Mouse (Mus musculus): Measurements from ENCODE around the gene Cyb5d1. TPM values are rescaled to one million over a fixed set of nuclear protein-coding genes. Genes with fewer than 3 reads are reported as not detected.
A peak's percentile ranks its signal among the peaks of the same experiment; 100 is the strongest.

The Cyb5d1 gene
- polyA plus RNA-seq, 1 experiment from 2014 or later = 53.8 TPM

DNA sequence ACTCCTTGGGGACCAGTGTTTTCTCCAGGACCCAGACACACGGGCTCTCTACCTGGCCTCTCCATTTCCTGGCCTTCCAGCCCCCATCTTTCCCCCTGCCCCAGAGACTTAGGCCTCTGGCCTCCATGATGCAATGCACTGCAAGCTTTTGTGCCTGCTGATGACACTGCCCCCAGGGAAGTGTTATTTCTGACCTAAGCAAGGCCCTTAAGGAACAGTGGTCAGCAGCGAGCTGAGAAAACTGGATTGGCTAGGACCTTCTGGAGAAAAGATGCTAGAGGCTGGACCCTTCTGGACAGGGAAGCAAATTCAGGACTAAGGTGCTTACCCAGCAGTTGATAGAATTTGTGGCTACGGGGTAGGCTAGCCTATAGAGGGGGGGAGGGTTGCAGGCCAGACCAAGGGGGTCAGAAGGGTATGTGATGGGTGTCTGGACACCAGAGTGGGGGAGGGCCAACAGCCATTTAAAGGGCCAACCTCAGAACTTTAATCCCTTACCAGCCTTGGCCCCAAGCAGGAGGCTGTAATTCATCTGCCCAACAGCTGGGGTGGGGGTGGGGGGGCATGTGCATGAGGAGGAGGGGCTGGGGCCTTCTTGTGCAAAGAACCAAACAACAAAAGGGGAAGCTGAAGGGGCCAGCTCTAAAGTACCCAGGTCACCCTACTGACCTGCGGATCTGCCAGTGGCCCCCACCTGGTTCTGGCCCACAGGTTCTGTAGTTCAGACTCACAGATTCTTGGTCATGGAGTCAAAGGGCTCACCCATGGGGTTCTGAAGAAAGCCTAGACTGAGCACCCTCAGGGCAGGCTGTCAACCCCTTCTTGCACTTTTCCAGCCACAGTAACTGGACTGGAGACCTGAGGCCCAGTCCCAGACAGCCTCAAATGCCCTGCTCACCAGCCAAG, 19.2 kb upstream of the Cyb5d1 start:
- peak overlapping the region; percentile 98 for H3K27ac ChIP-seq (replicated peaks)
- peak overlapping the region; percentile 98 for H3K4me2 ChIP-seq (replicated peaks)
- H3K4me1 ChIP-seq = peaks cover 65% of the 10 kb centered on the region
- peak overlapping the region; percentile 64 for H3K4me3 ChIP-seq
- ATAC-seq (ENCODE audit: low FRiP score, low read depth) = no peak
- 6% methylated on average over 4 of the region's 4 CpGs for WGBS
- H3K9me3 ChIP-seq = no peaks in the 10 kb centered on the region
- H3K27me3 ChIP-seq = peaks cover 2% of the 10 kb centered on the region; the same call in 1 of the 2 replicates
- H3K9ac ChIP-seq (replicated peaks) = peak overlapping the region; percentile 96
- peaks cover 10% of the 10 kb centered on the region for H3K36me3 ChIP-seq

DNA sequence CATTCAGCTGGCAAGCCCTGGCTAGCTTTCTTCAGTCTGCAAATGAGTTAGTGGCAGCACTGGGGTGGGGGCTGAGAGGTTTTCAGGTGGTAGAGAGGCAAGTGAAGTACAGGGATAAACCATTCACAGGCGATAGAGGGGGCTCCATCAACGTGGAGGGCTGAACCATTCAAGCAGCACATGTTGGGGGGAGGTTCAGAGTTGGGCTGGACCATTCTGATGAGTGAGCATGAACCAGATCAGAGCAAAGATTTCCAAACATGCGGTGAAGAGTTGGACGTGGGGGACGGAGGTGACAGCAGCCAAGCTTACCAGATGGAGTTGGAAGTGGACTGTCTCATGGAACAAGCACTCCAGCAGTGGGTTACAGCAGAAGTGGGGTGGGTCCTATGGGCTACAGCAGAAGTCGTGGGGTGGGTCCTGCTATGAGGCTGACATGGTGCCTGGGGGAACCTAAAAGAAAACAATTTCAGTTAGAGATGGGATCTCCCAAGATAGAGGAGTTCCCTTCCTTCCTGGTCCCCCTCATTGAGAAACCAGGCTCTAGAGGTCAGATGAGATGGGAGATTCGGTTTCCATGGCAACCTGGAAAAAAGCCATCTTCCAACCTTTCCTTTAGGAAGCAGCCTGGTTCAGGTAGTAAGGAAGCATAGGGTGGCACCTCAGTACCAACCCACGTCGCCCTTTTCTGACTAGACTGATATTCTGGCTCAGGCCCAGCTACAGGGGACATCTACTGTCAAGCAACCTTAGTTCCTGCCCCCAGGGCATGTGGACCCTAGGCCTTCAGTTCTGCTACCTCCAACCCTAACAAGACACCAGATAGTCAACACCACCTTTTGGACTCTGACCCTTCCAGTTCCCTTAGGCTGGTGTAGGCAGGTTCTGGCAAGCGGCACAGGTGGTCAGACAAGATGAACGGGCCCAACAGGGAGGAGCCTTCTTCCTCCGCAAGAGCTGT, 18.1 kb upstream of the Cyb5d1 start, which contains the start of gene Kdm6b:
TSS of gene Kdm6b (minus strand) at position 455 of the 961 bp plus-strand sequence.
- Histone ChIP-seq H3K4me3 (peak within 1 kb of the TSS; percentile 64), H3K27ac (replicated peaks) (peak within 1 kb of the TSS; percentile 98), H3K9ac (replicated peaks) (peak within 1 kb of the TSS; percentile 96), H3K36me3 (peaks cover 10% of the 10 kb centered on the region), H3K27me3 (no peaks in the 10 kb centered on the region), H3K9me3 (no peaks in the 10 kb centered on the region), H3K4me1 (peaks cover 65% of the 10 kb centered on the region), H3K4me2 (replicated peaks) (peak within 1 kb of the TSS; percentile 98)
- WGBS = 43% methylated on average over 12 of the region's 12 CpGs
- ATAC-seq (ENCODE audit: low FRiP score, low read depth) = no peak

DNA sequence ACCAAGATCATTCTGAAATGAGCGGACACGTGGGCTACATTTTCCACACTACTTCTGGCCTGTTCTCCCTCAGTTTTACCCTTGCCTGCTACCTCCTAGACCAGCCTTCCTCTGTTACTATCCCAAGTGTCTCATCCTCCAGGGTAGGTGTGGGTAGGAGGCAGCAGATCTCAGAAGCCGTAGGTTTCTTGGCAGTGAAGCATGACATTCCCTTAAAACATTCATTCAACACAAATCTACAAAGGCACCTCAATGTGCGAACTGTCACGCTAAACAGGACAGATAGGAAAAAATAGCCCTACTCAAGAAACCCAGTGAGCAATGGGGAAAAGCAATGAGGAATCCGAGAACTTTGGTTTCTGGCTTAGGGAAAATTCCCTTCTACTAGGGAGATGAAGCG, 17.1 kb upstream of the Cyb5d1 start:
- 65% methylated on average over 7 of the region's 7 CpGs for WGBS
- H3K9me3 ChIP-seq = no peaks in the 10 kb centered on the region
- peak overlapping the region; percentile 96 for H3K9ac ChIP-seq (replicated peaks)
- H3K27me3 ChIP-seq = no peaks in the 10 kb centered on the region
- peaks cover 18% of the 10 kb centered on the region for H3K36me3 ChIP-seq
- peaks cover 65% of the 10 kb centered on the region for H3K4me1 ChIP-seq
- no peak for ATAC-seq (ENCODE audit: low FRiP score, low read depth)
- H3K4me2 ChIP-seq (replicated peaks) = peak overlapping the region; percentile 98
- H3K27ac ChIP-seq (replicated peaks) = peak overlapping the region; percentile 98
- H3K4me3 ChIP-seq = peak overlapping the region; percentile 64

DNA sequence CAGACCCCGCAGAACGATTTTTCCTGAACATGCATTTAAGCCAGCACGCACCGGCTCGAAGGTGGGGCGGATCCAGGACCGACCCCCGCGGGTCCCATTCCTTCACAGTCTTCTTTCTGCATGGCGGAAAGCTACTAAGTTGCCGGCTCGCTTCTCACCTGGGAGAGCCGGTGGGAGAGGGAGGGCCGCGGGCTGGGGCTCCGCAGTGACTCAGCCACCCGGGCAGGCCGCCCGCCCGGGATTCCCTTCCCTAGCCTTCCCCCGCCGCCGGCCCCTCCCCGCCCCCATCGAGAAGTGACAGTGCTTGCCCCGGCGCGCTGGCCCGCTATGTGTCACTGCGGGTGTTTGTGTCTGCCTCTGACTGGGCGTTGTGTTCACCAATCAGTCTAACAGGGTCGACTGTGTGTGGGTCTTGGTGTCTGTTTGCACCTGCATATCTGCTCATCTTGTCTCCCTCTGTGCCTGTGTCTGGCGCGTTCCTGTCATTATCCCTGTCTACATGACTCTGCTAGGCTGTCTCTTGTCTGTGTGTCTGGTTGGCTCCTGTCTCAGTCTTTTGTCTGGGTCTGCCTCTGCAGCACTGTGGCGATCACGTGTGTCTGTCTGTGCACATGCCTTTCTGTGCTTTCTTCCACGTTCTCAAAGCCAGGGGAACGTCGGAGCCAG, 16.2 kb upstream of the Cyb5d1 start:
- peak overlapping the region; percentile 64 for H3K4me3 ChIP-seq
- no peaks in the 10 kb centered on the region for H3K9me3 ChIP-seq
- no peaks in the 10 kb centered on the region for H3K27me3 ChIP-seq
- H3K36me3 ChIP-seq = peaks cover 27% of the 10 kb centered on the region
- ATAC-seq (ENCODE audit: low FRiP score, low read depth) = 0 out of 2 replicates have a peak, but pooled peaks have one; percentile 1
- H3K27ac ChIP-seq (replicated peaks) = peak overlapping the region; percentile 98
- under 1% methylated on average over 39 of the region's 39 CpGs for WGBS
- H3K4me2 ChIP-seq (replicated peaks) = peak overlapping the region; percentile 98
- peak overlapping the region; percentile 96 for H3K9ac ChIP-seq (replicated peaks)
- H3K4me1 ChIP-seq = peaks cover 59% of the 10 kb centered on the region

DNA sequence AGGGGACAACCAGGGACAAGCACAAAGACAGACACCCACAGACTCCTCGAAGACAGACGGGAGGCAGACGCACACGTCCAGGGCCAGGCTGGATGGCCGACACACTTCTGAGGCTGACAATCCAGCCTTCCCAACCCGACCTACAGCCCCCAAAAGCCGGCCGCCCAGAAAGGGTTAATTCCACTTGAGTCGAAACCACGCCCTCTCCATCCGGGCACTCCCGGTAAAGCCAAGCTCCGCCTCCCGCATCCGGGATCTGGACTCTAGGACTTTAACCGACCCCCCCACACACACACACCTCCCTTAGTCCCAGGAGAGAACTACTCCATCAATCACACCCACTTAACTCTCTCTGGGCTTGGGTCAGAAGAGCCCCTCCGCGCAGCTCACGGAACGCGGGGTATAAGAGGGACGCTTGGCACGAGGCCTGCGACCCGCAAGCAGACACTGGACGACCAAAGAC, 15.7 kb upstream of the Cyb5d1 start:
- H3K27ac ChIP-seq (replicated peaks) = peak overlapping the region; percentile 98
- WGBS = under 1% methylated on average over 26 of the region's 26 CpGs
- H3K36me3 ChIP-seq = peaks cover 33% of the 10 kb centered on the region
- H3K9me3 ChIP-seq = no peaks in the 10 kb centered on the region
- H3K4me3 ChIP-seq = peak overlapping the region; percentile 64
- H3K27me3 ChIP-seq = no peaks in the 10 kb centered on the region
- peak; percentile 41 for ATAC-seq (ENCODE audit: low FRiP score, low read depth)
- H3K4me2 ChIP-seq (replicated peaks) = peak overlapping the region; percentile 98
- peak overlapping the region; percentile 96 for H3K9ac ChIP-seq (replicated peaks)
- peaks cover 56% of the 10 kb centered on the region for H3K4me1 ChIP-seq

DNA sequence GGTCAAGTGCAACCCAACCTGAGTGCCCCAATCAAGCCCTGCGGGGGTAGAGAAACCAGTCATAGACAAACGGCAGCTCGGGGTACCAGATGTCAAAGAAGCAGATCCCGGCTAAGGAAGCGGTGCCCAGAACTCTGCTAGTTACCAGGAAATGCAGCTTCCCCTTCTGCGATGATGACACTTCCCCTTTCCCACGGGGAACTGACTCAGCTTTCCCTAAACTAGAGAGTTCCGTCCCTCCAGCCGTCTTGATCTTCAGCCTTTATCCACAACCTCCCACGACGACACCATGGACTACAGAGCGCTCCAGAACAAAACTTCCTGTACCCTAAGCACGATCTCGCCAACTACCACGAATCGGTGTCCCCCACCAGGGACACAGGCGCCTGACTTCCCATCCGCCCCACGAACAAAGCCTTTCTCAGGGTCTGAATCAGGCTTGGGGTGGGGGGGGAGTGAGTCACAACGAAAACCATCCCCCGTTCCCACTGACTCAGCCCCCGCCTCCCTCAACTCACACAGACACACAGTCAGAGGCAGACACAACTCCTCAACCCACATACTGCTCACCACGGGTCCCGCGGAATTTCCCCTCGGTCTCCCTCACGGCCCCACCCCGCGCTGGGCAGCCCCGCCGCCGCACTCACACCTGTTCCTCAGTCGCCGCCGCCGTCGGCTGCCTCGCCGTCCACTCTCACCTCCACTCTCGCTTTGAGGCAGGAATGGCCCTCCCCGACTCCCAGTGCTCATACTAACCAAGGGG, 15.1 kb upstream of the Cyb5d1 start:
- 1% methylated on average over 37 of the region's 41 CpGs for WGBS
- Histone ChIP-seq H3K27ac (replicated peaks) (peak overlapping the region; percentile 98), H3K9me3 (no peaks in the 10 kb centered on the region), H3K4me3 (peak overlapping the region; percentile 64), H3K4me1 (peaks cover 56% of the 10 kb centered on the region), H3K9ac (replicated peaks) (peak overlapping the region; percentile 96), H3K4me2 (replicated peaks) (peak overlapping the region; percentile 98), H3K36me3 (peaks cover 39% of the 10 kb centered on the region), H3K27me3 (no peaks in the 10 kb centered on the region)
- ATAC-seq (ENCODE audit: low FRiP score, low read depth) = peak; percentile 5

DNA sequence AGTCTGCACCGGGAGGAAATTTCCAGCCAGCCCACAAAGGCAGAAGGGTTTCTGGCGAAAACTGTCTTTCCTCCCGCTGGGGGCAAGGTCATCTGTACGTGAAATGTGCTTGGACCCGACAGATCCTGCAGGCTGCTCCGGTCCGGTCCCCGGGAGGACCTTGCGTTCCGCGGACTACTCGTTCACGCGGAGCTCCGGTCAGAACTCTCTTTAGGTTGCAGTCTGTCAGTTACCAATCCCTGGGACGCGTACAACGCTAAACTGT, 14.5 kb upstream of the Cyb5d1 start:
- peaks cover 52% of the 10 kb centered on the region for H3K4me1 ChIP-seq
- WGBS = under 1% methylated on average over 18 of the region's 18 CpGs
- ATAC-seq (ENCODE audit: low FRiP score, low read depth) = no peak

DNA sequence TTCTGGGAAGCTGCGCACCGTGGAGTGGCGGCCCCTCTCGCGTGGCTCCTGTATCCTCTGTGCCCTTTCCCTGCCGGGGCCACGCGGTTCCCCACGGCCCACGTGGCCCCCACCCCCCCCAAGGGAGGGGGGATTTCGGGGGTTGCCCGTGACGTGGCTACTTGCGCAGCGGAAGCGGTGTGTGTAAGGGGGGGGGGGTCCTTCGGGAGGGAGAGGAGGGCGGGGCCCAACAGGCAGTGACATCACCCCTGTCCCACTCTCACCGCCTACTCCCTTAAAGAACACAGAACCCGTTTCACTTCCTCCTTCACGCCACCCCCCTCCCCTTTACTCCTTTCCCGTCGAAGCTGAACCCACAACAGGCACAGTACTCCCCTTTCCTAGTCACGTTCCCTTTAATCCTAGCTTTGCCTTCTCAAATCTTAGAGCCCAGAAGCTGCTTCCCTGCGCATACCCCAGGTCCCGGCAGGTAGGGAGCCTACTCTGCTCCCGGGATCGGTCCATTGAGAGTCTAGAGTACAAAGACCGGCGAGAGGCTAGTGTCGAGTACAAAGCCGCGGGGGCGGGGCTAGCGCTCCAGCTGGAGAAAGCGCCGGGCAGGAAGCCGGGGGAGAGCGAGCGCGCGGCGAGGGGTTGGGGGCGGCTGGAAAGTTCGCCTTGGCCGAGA, 14.1 kb upstream of the Cyb5d1 start:
- peak overlapping the region; percentile 96 for H3K9ac ChIP-seq (replicated peaks)
- H3K27ac ChIP-seq (replicated peaks) = peak overlapping the region; percentile 98
- H3K4me1 ChIP-seq = peaks cover 48% of the 10 kb centered on the region
- peaks cover 49% of the 10 kb centered on the region for H3K36me3 ChIP-seq
- peak overlapping the region; percentile 64 for H3K4me3 ChIP-seq
- peak overlapping the region; percentile 98 for H3K4me2 ChIP-seq (replicated peaks)
- no peaks in the 10 kb centered on the region for H3K27me3 ChIP-seq
- peak; percentile 38; the same call in 1 of the 2 replicates for ATAC-seq (ENCODE audit: low FRiP score, low read depth)
- under 1% methylated on average over 37 of the region's 46 CpGs for WGBS
- no peaks in the 10 kb centered on the region for H3K9me3 ChIP-seq

More for the DNA sequence above, 14.5 kb upstream of the Cyb5d1 start:
- Histone ChIP-seq H3K4me2 (replicated peaks) (peak overlapping the region; percentile 98), H3K36me3 (peaks cover 44% of the 10 kb centered on the region), H3K27me3 (no peaks in the 10 kb centered on the region), H3K9me3 (no peaks in the 10 kb centered on the region), H3K9ac (replicated peaks) (peak overlapping the region; percentile 96), H3K27ac (replicated peaks) (peak overlapping the region; percentile 98), H3K4me3 (peak overlapping the region; percentile 64)

DNA sequence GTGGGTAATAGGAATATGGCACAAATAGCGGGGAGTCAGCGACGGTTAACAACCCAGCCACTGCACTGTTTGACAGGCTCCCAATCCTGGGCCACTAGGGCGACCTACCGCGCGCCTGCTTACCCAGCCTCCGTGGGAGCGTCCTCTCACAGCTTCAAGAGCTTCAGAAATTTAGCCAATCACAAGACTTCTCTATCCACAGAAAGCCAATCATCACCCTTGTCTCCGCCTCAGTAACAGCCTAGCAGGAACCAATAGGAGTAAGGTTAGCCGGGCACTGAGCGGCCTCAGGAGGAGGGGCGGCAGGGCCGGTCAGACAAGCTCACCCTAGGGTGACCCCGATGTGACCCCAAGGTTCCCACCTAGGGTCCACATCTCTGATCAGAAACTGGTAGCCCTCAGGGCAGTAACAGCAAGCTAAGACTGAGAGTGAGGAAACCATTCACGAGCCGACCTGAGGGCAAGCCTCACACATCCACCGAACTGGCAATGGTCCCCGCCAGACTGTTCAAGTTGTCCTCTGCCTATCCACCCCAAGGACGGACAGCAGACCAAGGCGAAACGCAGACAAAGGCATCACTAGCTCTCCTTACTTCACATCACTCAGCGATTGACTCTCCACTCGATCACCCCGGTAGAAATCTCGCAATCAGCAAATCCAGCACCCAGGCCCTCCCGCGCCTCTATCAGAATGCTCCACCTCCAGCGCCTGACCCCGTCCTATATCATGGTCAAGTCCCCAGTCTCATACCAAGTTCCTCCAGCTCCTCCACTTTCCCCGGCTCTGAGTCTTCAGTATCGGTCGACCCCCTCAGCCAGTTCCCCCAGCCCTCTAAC, 13.3 kb upstream of the Cyb5d1 start:
- Histone ChIP-seq H3K9me3 (no peaks in the 10 kb centered on the region), H3K4me1 (peaks cover 43% of the 10 kb centered on the region), H3K4me3 (peak overlapping the region; percentile 64), H3K27me3 (no peaks in the 10 kb centered on the region), H3K9ac (replicated peaks) (peak overlapping the region; percentile 96), H3K27ac (replicated peaks) (peak overlapping the region; percentile 98), H3K4me2 (replicated peaks) (peak overlapping the region; percentile 98), H3K36me3 (peaks cover 56% of the 10 kb centered on the region)
- under 1% methylated on average over 33 of the region's 33 CpGs for WGBS
- ATAC-seq (ENCODE audit: low FRiP score, low read depth) = peak; percentile 58

DNA sequence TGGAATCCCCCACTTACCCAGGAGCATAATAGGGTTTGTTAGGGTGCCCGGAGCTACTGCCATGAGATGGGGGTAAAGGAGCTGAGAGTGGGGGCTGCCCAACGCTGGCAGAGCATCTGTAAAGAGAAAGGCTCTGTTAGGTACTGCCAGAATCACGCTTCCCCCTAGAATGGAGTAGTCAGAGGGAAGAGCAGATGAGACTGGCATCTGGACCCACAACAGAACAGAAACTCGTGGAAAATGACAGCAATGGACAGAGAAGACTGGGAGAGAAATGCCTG, 12.2 kb upstream of the Cyb5d1 start:
- no peaks in the 10 kb centered on the region for H3K27me3 ChIP-seq
- peak overlapping the region; percentile 98; the same call in 1 of the 2 replicates for H3K4me2 ChIP-seq (replicated peaks)
- 84% methylated on average over 4 of the region's 4 CpGs for WGBS
- H3K36me3 ChIP-seq = peaks cover 60% of the 10 kb centered on the region
- H3K4me3 ChIP-seq = peak overlapping the region; percentile 64; the same call in 1 of the 2 replicates
- no peaks in the 10 kb centered on the region for H3K9me3 ChIP-seq
- 0 out of 2 replicates have a peak overlapping the region, but pooled peaks have one; percentile 98 for H3K27ac ChIP-seq (replicated peaks)
- peak overlapping the region; percentile 96; the same call in 1 of the 2 replicates for H3K9ac ChIP-seq (replicated peaks)
- H3K4me1 ChIP-seq = peaks cover 32% of the 10 kb centered on the region
- ATAC-seq (ENCODE audit: low FRiP score, low read depth) = no peak
